8 mouse cellular contexts compared by ENCODE assay signal in the genomic region with DNA sequence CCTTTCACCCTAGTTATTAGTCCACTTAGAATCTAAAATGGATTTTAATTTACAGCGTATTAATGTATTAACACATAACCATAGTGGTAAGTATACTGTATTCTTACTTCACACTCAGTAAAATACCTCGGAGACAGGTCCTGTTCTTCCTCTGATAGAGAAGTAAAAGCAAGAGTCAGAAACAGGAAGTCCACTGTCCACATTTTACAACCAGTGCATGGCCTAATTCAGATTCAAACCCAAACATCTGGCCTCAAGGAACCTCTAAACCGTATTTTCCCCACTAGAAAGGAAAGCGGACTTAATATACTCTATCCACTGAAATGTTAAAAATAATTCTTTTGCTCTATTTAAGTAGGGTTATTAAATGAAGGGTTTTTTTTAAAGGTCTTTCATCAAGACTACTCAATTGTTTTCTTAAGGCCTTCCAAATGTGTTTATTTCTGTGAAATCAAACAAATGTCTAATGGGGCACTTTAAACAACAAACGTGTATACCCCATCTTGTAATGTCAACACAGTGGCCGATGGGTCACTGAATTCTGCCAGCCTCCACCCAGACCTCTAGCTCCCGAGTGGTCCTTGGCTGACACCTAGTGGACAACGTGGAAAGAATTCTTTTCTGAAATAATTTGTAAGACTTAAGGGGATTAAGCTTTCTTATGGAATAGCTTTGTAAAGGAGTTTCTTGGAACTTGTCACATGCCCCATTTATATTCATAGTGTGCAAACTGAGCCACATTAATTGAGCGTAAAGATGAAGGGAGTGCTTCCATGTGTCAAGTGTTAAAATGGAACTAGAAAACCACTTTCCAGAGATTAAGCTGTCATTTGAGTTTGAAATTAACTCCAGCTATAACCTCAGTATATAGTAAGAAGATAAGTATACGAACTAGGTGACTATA. TPM values are rescaled to one million over a fixed set of nuclear protein-coding genes. Genes with fewer than 3 reads are reported as not detected.
DNase-seq lines count a peak whose midpoint lies in the region; ATAC-seq and TF ChIP-seq lines count a peak whose summit lies in the region.

No protein-coding gene starts in this region.

- no peak for TF ChIP-seq EP300 in liver, embryonic 14.5 days (IDR thresholded peaks at IDR 0.05; ENCODE audit: low read depth)

- peak; percentile 75; the same call in 1 of the 2 replicates for ATAC-seq in forebrain, embryonic 12.5 days (ENCODE audit: low FRiP score)
- ATAC-seq in intestine, embryonic 16.5 days = peak; percentile 51; the same call in 1 of the 2 replicates
- no peak for ATAC-seq in liver, embryonic 14.5 days (ENCODE audit: insufficient read depth)
- peak; percentile 82 for ATAC-seq in neural tube, embryonic 14.5 days (ENCODE audit: low read depth)

- no peak overlapping the region for H3K27ac ChIP-seq in forebrain, embryonic 12.5 days
- no peak overlapping the region for H3K27ac ChIP-seq in intestine, embryonic 16.5 days (ENCODE audit: low read length)
- no peak overlapping the region for H3K27ac ChIP-seq in liver, embryonic 14.5 days
- no peak overlapping the region for H3K27ac ChIP-seq in neural tube, embryonic 14.5 days (ENCODE audit: low read depth, low read length)

- peak; percentile 56 for DNase-seq in right cerebral cortex, adult 18-20 months
- no peak for DNase-seq in right cerebral cortex, postnatal 36 days (ENCODE audit: low spot score in 2 of 2)
- DNase-seq in brain, embryonic 18.5 days (ENCODE audit: low read depth, low spot score) = peak; percentile 40
- DNase-seq in liver, embryonic 14.5 days (ENCODE audit: low read depth in 3 of 3, low spot score in 3 of 3) = peak; percentile 20 to 31 (median 22)
- peak; percentile 40 for DNase-seq in thymus, postnatal 25 days

- no peak overlapping the region for H3K9ac ChIP-seq in forebrain, embryonic 12.5 days
- H3K9ac ChIP-seq in intestine, embryonic 16.5 days (ENCODE audit: low read depth, low read length) = no peak overlapping the region
- no peak overlapping the region for H3K9ac ChIP-seq in liver, embryonic 14.5 days (replicated peaks)
- H3K9ac ChIP-seq in neural tube, embryonic 14.5 days (replicated peaks; ENCODE audit: low read depth, low read length) = no peak overlapping the region

- peak; percentile 82 for TF ChIP-seq CTCF in liver, embryonic 14.5 days (IDR thresholded peaks at IDR 0.05; ENCODE audit: low read depth)

- H3K36me3 ChIP-seq in forebrain, embryonic 12.5 days (replicated peaks) = peaks cover 8% of the 10 kb centered on the region; the same call in 1 of the 2 replicates
- no peaks in the 10 kb centered on the region; the same call in 1 of the 2 replicates for H3K36me3 ChIP-seq in intestine, embryonic 16.5 days (ENCODE audit: control insufficient read depth, insufficient read depth, low read length)
- H3K36me3 ChIP-seq in liver, embryonic 14.5 days (replicated peaks; ENCODE audit: control insufficient read depth, insufficient read depth, low read depth) = no peaks in the 10 kb centered on the region
- H3K36me3 ChIP-seq in neural tube, embryonic 14.5 days (ENCODE audit: control insufficient read depth, insufficient read depth, low read length) = no peaks in the 10 kb centered on the region

- H3K4me1 ChIP-seq in forebrain, embryonic 12.5 days = peaks cover 8% of the 10 kb centered on the region
- H3K4me1 ChIP-seq in intestine, embryonic 16.5 days (ENCODE audit: control insufficient read depth, insufficient read depth, low read length) = peaks cover 11% of the 10 kb centered on the region
- H3K4me1 ChIP-seq in liver, embryonic 14.5 days (replicated peaks; ENCODE audit: control insufficient read depth in 2 of 2, insufficient read depth in 2 of 2, low read length in 1 of 2) = no peaks in the 10 kb centered on the region
- H3K4me1 ChIP-seq in neural tube, embryonic 14.5 days (ENCODE audit: control insufficient read depth, insufficient read depth, low read length) = no peaks in the 10 kb centered on the region

- WGBS in forebrain, embryonic 12.5 days = 32% methylated on average over 10 of the region's 10 CpGs
- 31% methylated on average over 10 of the region's 10 CpGs for WGBS in intestine, embryonic 16.5 days
- 19% methylated on average over 10 of the region's 10 CpGs for WGBS in liver, embryonic 14.5 days (ENCODE audit: insufficient replicate concordance)
- 37% methylated on average over 10 of the region's 10 CpGs for WGBS in neural tube, embryonic 14.5 days

- H3K27me3 ChIP-seq in forebrain, embryonic 12.5 days = no peaks in the 10 kb centered on the region
- H3K27me3 ChIP-seq in intestine, embryonic 16.5 days (replicated peaks; ENCODE audit: control insufficient read depth, insufficient read depth, low read length) = no peaks in the 10 kb centered on the region
- no peaks in the 10 kb centered on the region for H3K27me3 ChIP-seq in liver, embryonic 14.5 days (ENCODE audit: control insufficient read depth, insufficient read depth, low read length)
- H3K27me3 ChIP-seq in neural tube, embryonic 14.5 days (ENCODE audit: control insufficient read depth, insufficient read depth, low read length) = no peaks in the 10 kb centered on the region

- H3K4me3 ChIP-seq in forebrain, embryonic 12.5 days (replicated peaks) = no peak overlapping the region
- no peak overlapping the region for H3K4me3 ChIP-seq in intestine, embryonic 16.5 days (ENCODE audit: low read length)
- no peak overlapping the region for H3K4me3 ChIP-seq in liver, embryonic 14.5 days (ENCODE audit: insufficient read depth in 1 of 2, low read depth in 2 of 2, low read length in 2 of 2)
- no peak overlapping the region for H3K4me3 ChIP-seq in neural tube, embryonic 14.5 days (ENCODE audit: low read depth, low read length)

- H3K4me2 ChIP-seq in forebrain, embryonic 12.5 days = no peak overlapping the region
- H3K4me2 ChIP-seq in intestine, embryonic 16.5 days (ENCODE audit: low read depth, low read length) = no peak overlapping the region
- H3K4me2 ChIP-seq in liver, embryonic 14.5 days (ENCODE audit: low read depth) = no peak overlapping the region
- H3K4me2 ChIP-seq in neural tube, embryonic 14.5 days (ENCODE audit: low read depth, low read length) = no peak overlapping the region

- H3K9me3 ChIP-seq in forebrain, embryonic 12.5 days = no peaks in the 10 kb centered on the region
- no peaks in the 10 kb centered on the region for H3K9me3 ChIP-seq in intestine, embryonic 16.5 days (ENCODE audit: control insufficient read depth, low read length)
- no peaks in the 10 kb centered on the region for H3K9me3 ChIP-seq in liver, embryonic 14.5 days (ENCODE audit: control insufficient read depth, low read length)
- no peaks in the 10 kb centered on the region for H3K9me3 ChIP-seq in neural tube, embryonic 14.5 days (ENCODE audit: control insufficient read depth, low read length)

RNA-seq across cellular contexts. Expression of a gene that starts 29.2 kb away (rescaled TPM):
- 11.2 TPM in 2 replicates for polyA plus RNA-seq in forebrain, embryonic 12.5 days (2016; fragmentation: Nextera tagmentation; extraction: Ambion mirVana)
- 17.6 and 18.4 TPM in 2 replicates for polyA plus RNA-seq in intestine, embryonic 16.5 days (2015; fragmentation: Nextera tagmentation; extraction: Ambion mirVana)
- 11.9 and 18.5 TPM in 2 replicates for polyA plus RNA-seq in liver, embryonic 14.5 days (2012; rRNA removed)
- 19.2 and 21.4 TPM in 2 replicates for polyA plus RNA-seq in liver, embryonic 14.5 days (2014; fragmentation: Nextera tagmentation; extraction: Ambion mirVana)
- polyA plus RNA-seq in neural tube, embryonic 14.5 days (2014; fragmentation: Nextera tagmentation; extraction: Ambion mirVana) = 5.6 and 7.1 TPM in 2 replicates

Comparison
In these comparisons a context has a peak if more than half of its experiments do, and no peak if none do; other contexts are left out.
1. DNase-seq: peak in right cerebral cortex, adult 18-20 months (single experiment), brain, embryonic 18.5 days (single experiment), liver, embryonic 14.5 days (3 of 3) and thymus, postnatal 25 days (single experiment); none in right cerebral cortex, postnatal 36 days (0 of 2).